Mouse (Mus musculus): Measurements from ENCODE around the gene Tgif1. TPM values are rescaled to one million over a fixed set of nuclear protein-coding genes. Genes with fewer than 3 reads are reported as not detected.
"Not testable (repeated sequence)": the region's sequence is repeated elsewhere in the genome, so short reads cannot be mapped to it uniquely, and the experiment has no call there.

The Tgif1 gene
- polyA plus RNA-seq, 1 experiment from 2014 or later, result 30.8 TPM

- H3K4me2 ChIP-seq, result no peak overlapping the region
- H3K4me3 ChIP-seq (ENCODE audit: low read depth, low read length), result no peak overlapping the region
- no peaks in the 10 kb centered on the region for H3K9me3 ChIP-seq (ENCODE audit: control insufficient read depth, low read length)
- H3K9ac ChIP-seq (ENCODE audit: low read depth, low read length), result no peak overlapping the region
- H3K27ac ChIP-seq (ENCODE audit: low read depth, low read length), result no peak overlapping the region
- H3K27me3 ChIP-seq (replicated peaks; ENCODE audit: control insufficient read depth, insufficient read depth, low read length), result peaks cover 11% of the 10 kb centered on the region
- peaks cover 5% of the 10 kb centered on the region; the same call in 1 of the 2 replicates for H3K4me1 ChIP-seq (replicated peaks; ENCODE audit: control insufficient read depth, insufficient read depth, low read length)
- WGBS, result 76% methylated on average over 7 of the region's 7 CpGs
- ATAC-seq (replicated peaks; ENCODE audit: low FRiP score) (no peak), DNase-seq (ENCODE audit: low spot score) (no peak)
- H3K36me3 ChIP-seq (ENCODE audit: control insufficient read depth, insufficient read depth, low read length), result 0 out of 2 replicates have a peak, but pooled peaks cover 3% of the 10 kb centered on the region
Observed at GRCm38 (mm10) chr17:70838031-70838430, 15.3 kb downstream of the Tgif1 start.

- H3K9ac ChIP-seq (ENCODE audit: low read depth, low read length); H3K4me3 ChIP-seq (ENCODE audit: low read depth, low read length); H3K27ac ChIP-seq (ENCODE audit: low read depth, low read length); H3K4me2 ChIP-seq; ATAC-seq (replicated peaks; ENCODE audit: low FRiP score); H3K9me3 ChIP-seq (ENCODE audit: control insufficient read depth, low read length); H3K4me1 ChIP-seq (replicated peaks; ENCODE audit: control insufficient read depth, insufficient read depth, low read length); DNase-seq (ENCODE audit: low spot score); H3K36me3 ChIP-seq (ENCODE audit: control insufficient read depth, insufficient read depth, low read length): not testable (repeated sequence)
- peaks cover 11% of the 10 kb centered on the region for H3K27me3 ChIP-seq (replicated peaks; ENCODE audit: control insufficient read depth, insufficient read depth, low read length)
- WGBS, result 92% methylated on average over 5 of the region's 6 CpGs
Observed at GRCm38 (mm10) chr17:70837474-70837873, 15.9 kb downstream of the Tgif1 start.

GRCm38 (mm10) chr17:70836820-70837219 lies 16.5 kb downstream of the Tgif1 start:
- Histone ChIP-seq H3K4me3 (ENCODE audit: low read depth, low read length) (no peak overlapping the region), H3K9ac (ENCODE audit: low read depth, low read length) (no peak overlapping the region), H3K4me2 (no peak overlapping the region), H3K27ac (ENCODE audit: low read depth, low read length) (no peak overlapping the region), H3K27me3 (replicated peaks; ENCODE audit: control insufficient read depth, insufficient read depth, low read length) (peaks cover 11% of the 10 kb centered on the region), H3K36me3 (ENCODE audit: control insufficient read depth, insufficient read depth, low read length) (no peaks in the 10 kb centered on the region), H3K4me1 (replicated peaks; ENCODE audit: control insufficient read depth, insufficient read depth, low read length) (peaks cover 5% of the 10 kb centered on the region; the same call in 1 of the 2 replicates), H3K9me3 (ENCODE audit: control insufficient read depth, low read length) (no peaks in the 10 kb centered on the region)
- DNase-seq (ENCODE audit: low spot score) (no peak), ATAC-seq (replicated peaks; ENCODE audit: low FRiP score) (no peak)
- WGBS, result 69% methylated on average over 7 of the region's 7 CpGs

GRCm38 (mm10) chr17:70835071-70835790 lies 18.1 kb downstream of the Tgif1 start:
- DNase-seq (ENCODE audit: low spot score), result no peak

GRCm38 (mm10) chr17:70834430-70834965 lies 18.8 kb downstream of the Tgif1 start:
- ATAC-seq (replicated peaks; ENCODE audit: low FRiP score) (peak; percentile 58), DNase-seq (ENCODE audit: low spot score) (peak; percentile 49)
- peak overlapping the region; percentile 70 for H3K4me2 ChIP-seq
- H3K4me3 ChIP-seq (ENCODE audit: low read depth, low read length), result peak overlapping the region; percentile 44
- H3K27ac ChIP-seq (ENCODE audit: low read depth, low read length), result 0 out of 2 replicates have a peak overlapping the region, but pooled peaks have one; percentile 55
- H3K9me3 ChIP-seq (ENCODE audit: control insufficient read depth, low read length), result no peaks in the 10 kb centered on the region
- H3K27me3 ChIP-seq (replicated peaks; ENCODE audit: control insufficient read depth, insufficient read depth, low read length), result peaks cover 11% of the 10 kb centered on the region
- H3K36me3 ChIP-seq (ENCODE audit: control insufficient read depth, insufficient read depth, low read length), result no peaks in the 10 kb centered on the region
- H3K9ac ChIP-seq (ENCODE audit: low read depth, low read length), result peak overlapping the region; percentile 38; the same call in 1 of the 2 replicates
- peaks cover 5% of the 10 kb centered on the region; the same call in 1 of the 2 replicates for H3K4me1 ChIP-seq (replicated peaks; ENCODE audit: control insufficient read depth, insufficient read depth, low read length)
- 1% methylated on average over 29 of the region's 29 CpGs for WGBS

More at GRCm38 (mm10) chr17:70835071-70835790, 18.1 kb downstream of the Tgif1 start:
- Histone ChIP-seq H3K27ac (ENCODE audit: low read depth, low read length) (no peak overlapping the region), H3K36me3 (ENCODE audit: control insufficient read depth, insufficient read depth, low read length) (no peaks in the 10 kb centered on the region), H3K27me3 (replicated peaks; ENCODE audit: control insufficient read depth, insufficient read depth, low read length) (peaks cover 11% of the 10 kb centered on the region), H3K4me1 (replicated peaks; ENCODE audit: control insufficient read depth, insufficient read depth, low read length) (peaks cover 5% of the 10 kb centered on the region; the same call in 1 of the 2 replicates), H3K9me3 (ENCODE audit: control insufficient read depth, low read length) (no peaks in the 10 kb centered on the region), H3K4me2 (peak overlapping the region; percentile 70), H3K4me3 (ENCODE audit: low read depth, low read length) (peak overlapping the region; percentile 44), H3K9ac (ENCODE audit: low read depth, low read length) (0 out of 2 replicates have a peak overlapping the region, but pooled peaks have one; percentile 38)
- 9% methylated on average over 10 of the region's 10 CpGs for whole genome bisulfite sequencing
- ATAC-seq (replicated peaks; ENCODE audit: low FRiP score), result no peak

- Histone ChIP-seq H3K4me2 (no peak overlapping the region), H3K9me3 (ENCODE audit: control insufficient read depth, low read length) (no peaks in the 10 kb centered on the region), H3K4me1 (replicated peaks; ENCODE audit: control insufficient read depth, insufficient read depth, low read length) (peaks cover 5% of the 10 kb centered on the region; the same call in 1 of the 2 replicates), H3K9ac (ENCODE audit: low read depth, low read length) (no peak overlapping the region), H3K27me3 (replicated peaks; ENCODE audit: control insufficient read depth, insufficient read depth, low read length) (peaks cover 11% of the 10 kb centered on the region), H3K36me3 (ENCODE audit: control insufficient read depth, insufficient read depth, low read length) (no peaks in the 10 kb centered on the region), H3K4me3 (ENCODE audit: low read depth, low read length) (no peak overlapping the region), H3K27ac (ENCODE audit: low read depth, low read length) (no peak overlapping the region)
- whole genome bisulfite sequencing, result 54% methylated on average over 9 of the region's 9 CpGs
- no peak for ATAC-seq (replicated peaks; ENCODE audit: low FRiP score)
- no peak for DNase-seq (ENCODE audit: low spot score)
Observed at GRCm38 (mm10) chr17:70832544-70832943, 20.8 kb downstream of the Tgif1 start.

GRCm38 (mm10) chr17:70831591-70831990 lies 21.8 kb downstream of the Tgif1 start:
- no peaks in the 10 kb centered on the region for H3K9me3 ChIP-seq (ENCODE audit: control insufficient read depth, low read length)
- no peak for DNase-seq (ENCODE audit: low spot score)
- ATAC-seq (replicated peaks; ENCODE audit: low FRiP score), result no peak
- 72% methylated on average over 4 of the region's 4 CpGs for WGBS
- H3K4me2 ChIP-seq, result no peak overlapping the region
- H3K36me3 ChIP-seq (ENCODE audit: control insufficient read depth, insufficient read depth, low read length), result no peaks in the 10 kb centered on the region
- H3K4me3 ChIP-seq (ENCODE audit: low read depth, low read length), result no peak overlapping the region
- H3K9ac ChIP-seq (ENCODE audit: low read depth, low read length), result no peak overlapping the region
- peaks cover 5% of the 10 kb centered on the region; the same call in 1 of the 2 replicates for H3K4me1 ChIP-seq (replicated peaks; ENCODE audit: control insufficient read depth, insufficient read depth, low read length)
- peaks cover 11% of the 10 kb centered on the region for H3K27me3 ChIP-seq (replicated peaks; ENCODE audit: control insufficient read depth, insufficient read depth, low read length)
- H3K27ac ChIP-seq (ENCODE audit: low read depth, low read length), result no peak overlapping the region

- H3K9me3 ChIP-seq (ENCODE audit: control insufficient read depth, low read length), result no peaks in the 10 kb centered on the region
- no peak overlapping the region for H3K27ac ChIP-seq (ENCODE audit: low read depth, low read length)
- no peak overlapping the region for H3K4me3 ChIP-seq (ENCODE audit: low read depth, low read length)
- no peak overlapping the region for H3K4me2 ChIP-seq
- peaks cover 5% of the 10 kb centered on the region for H3K27me3 ChIP-seq (replicated peaks; ENCODE audit: control insufficient read depth, insufficient read depth, low read length)
- 80% methylated on average over 23 of the region's 23 CpGs for WGBS
- H3K4me1 ChIP-seq (replicated peaks; ENCODE audit: control insufficient read depth, insufficient read depth, low read length), result 0 out of 2 replicates have a peak, but pooled peaks cover 5% of the 10 kb centered on the region
- no peaks in the 10 kb centered on the region for H3K36me3 ChIP-seq (ENCODE audit: control insufficient read depth, insufficient read depth, low read length)
- no peak for DNase-seq (ENCODE audit: low spot score)
- no peak overlapping the region for H3K9ac ChIP-seq (ENCODE audit: low read depth, low read length)
- no peak for ATAC-seq (replicated peaks; ENCODE audit: low FRiP score)
Observed at GRCm38 (mm10) chr17:70829943-70830715, 23.2 kb downstream of the Tgif1 start.
